Mouse (Mus musculus) liver, postnatal 0 days (tissue): Measurements from ENCODE around the gene Lat2.

ENCODE experiments used
- CTCF ChIP-seq: sonication (generic); IDR thresholded peaks from 2 replicates; pipeline ENCODE4 v1.5.1; 2016; ENCODE audit warnings: antibody characterized with exemption, low read depth
- EP300 ChIP-seq: IDR thresholded peaks from 2 replicates; pipeline ENCODE4 v1.6.1; 2016; ENCODE audit warnings: antibody characterized with exemption, low read depth, mild to moderate bottlenecking

DNA sequence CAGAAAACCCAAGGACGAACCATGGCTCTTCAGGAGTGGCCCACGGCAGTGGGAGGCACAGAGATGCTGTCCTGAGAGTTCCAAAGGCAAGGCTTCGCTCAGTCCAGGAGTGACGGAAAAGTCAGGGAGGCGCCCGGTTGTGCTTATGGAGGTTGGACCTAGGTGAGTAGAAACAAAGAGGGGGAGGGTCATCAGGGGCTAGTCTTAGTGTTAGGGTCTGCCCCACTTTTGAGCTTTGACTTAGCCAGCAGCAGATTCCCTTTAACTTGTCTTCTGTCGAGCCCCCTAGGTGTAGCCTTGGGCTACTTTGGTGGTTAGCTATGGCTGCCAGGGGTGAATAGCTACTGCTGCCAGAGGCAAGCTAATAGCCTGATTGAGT, 54.8 kb downstream of the Lat2 start, which contains the start of gene Syna:
- TF ChIP-seq CTCF (no peak), EP300 (no peak)
